Mouse (Mus musculus): ENCODE data around the gene Hdgfl2. TPM values are rescaled to one million over a fixed set of nuclear protein-coding genes. Genes with fewer than 3 reads are reported as not detected.

Hdgfl2 gene
- polyA plus RNA-seq, 2 experiments: 26.0 to 29.5 TPM

GRCm38 (mm10) chr17:56079921-56080320 is 487 bp downstream of the Hdgfl2 start:
- Histone ChIP-seq H3K27ac (peak overlapping the region; percentile 48), H3K4me1 (replicated peaks; ENCODE audit: control insufficient read depth in 2 of 2, insufficient read depth in 2 of 2, low read length in 1 of 2) (peaks cover 18 to 19% of the 10 kb centered on the region in 2 experiments), H3K9ac (replicated peaks) (peak overlapping the region; percentile 81), H3K4me3 (ENCODE audit: insufficient read depth in 1 of 2, low read depth in 2 of 2, low read length in 2 of 2) (peak overlapping the region; percentile 82 to 85), H3K27me3 (ENCODE audit: control insufficient read depth, insufficient read depth, low read length) (no peaks in the 10 kb centered on the region), H3K36me3 (replicated peaks; ENCODE audit: control insufficient read depth, insufficient read depth, low read depth) (peaks cover 9% of the 10 kb centered on the region), H3K4me2 (ENCODE audit: low read depth) (peak overlapping the region; percentile 84), H3K9me3 (ENCODE audit: control insufficient read depth, low read length) (no peaks in the 10 kb centered on the region)
- no peak for ATAC-seq (ENCODE audit: insufficient read depth)
- WGBS (ENCODE audit: insufficient replicate concordance): under 1% methylated on average over 11 of the region's 11 CpGs
- no peak for TF ChIP-seq EP300 (IDR thresholded peaks at IDR 0.05; ENCODE audit: low read depth)
- TF ChIP-seq CTCF (IDR thresholded peaks at IDR 0.05; ENCODE audit: low read depth): no peak
- DNase-seq (ENCODE audit: low read depth in 3 of 3, low spot score in 3 of 3): no peak

GRCm38 (mm10) chr17:56080781-56081585 is 1.5 kb downstream of the Hdgfl2 start:
- DNase-seq (ENCODE audit: low read depth in 3 of 3, low spot score in 3 of 3) (no peak), ATAC-seq (ENCODE audit: insufficient read depth) (no peak)
- no peaks in the 10 kb centered on the region for H3K9me3 ChIP-seq (ENCODE audit: control insufficient read depth, low read length)
- H3K27me3 ChIP-seq (ENCODE audit: control insufficient read depth, insufficient read depth, low read length): no peaks in the 10 kb centered on the region
- TF ChIP-seq CTCF (IDR thresholded peaks at IDR 0.05; ENCODE audit: low read depth) (no peak), EP300 (IDR thresholded peaks at IDR 0.05; ENCODE audit: low read depth) (no peak)
- peak overlapping the region; percentile 81 for H3K9ac ChIP-seq (replicated peaks)
- H3K4me3 ChIP-seq (ENCODE audit: insufficient read depth in 1 of 2, low read depth in 2 of 2, low read length in 2 of 2): peak overlapping the region; percentile 82 to 85
- peaks cover 12% of the 10 kb centered on the region in 2 experiments for H3K4me1 ChIP-seq (replicated peaks; ENCODE audit: control insufficient read depth in 2 of 2, insufficient read depth in 2 of 2, low read length in 1 of 2)
- H3K27ac ChIP-seq: no peak overlapping the region
- WGBS (ENCODE audit: insufficient replicate concordance): 24% methylated on average over 8 of the region's 8 CpGs
- peak overlapping the region; percentile 84 for H3K4me2 ChIP-seq (ENCODE audit: low read depth)
- peaks cover 14% of the 10 kb centered on the region for H3K36me3 ChIP-seq (replicated peaks; ENCODE audit: control insufficient read depth, insufficient read depth, low read depth)

- no peaks in the 10 kb centered on the region for H3K27me3 ChIP-seq (ENCODE audit: control insufficient read depth, insufficient read depth, low read length)
- ATAC-seq (ENCODE audit: insufficient read depth) (no peak), DNase-seq (ENCODE audit: low read depth in 3 of 3, low spot score in 3 of 3) (no peak)
- peaks cover 11% of the 10 kb centered on the region for H3K36me3 ChIP-seq (replicated peaks; ENCODE audit: control insufficient read depth, insufficient read depth, low read depth)
- H3K9me3 ChIP-seq (ENCODE audit: control insufficient read depth, low read length): no peaks in the 10 kb centered on the region
- WGBS (ENCODE audit: insufficient replicate concordance): 57% methylated on average over 1 of the region's 1 CpGs
- no peaks in the 10 kb centered on the region for H3K4me1 ChIP-seq (replicated peaks; ENCODE audit: control insufficient read depth in 2 of 2, insufficient read depth in 2 of 2, low read length in 1 of 2)
- no peak for TF ChIP-seq EP300 (IDR thresholded peaks at IDR 0.05; ENCODE audit: low read depth)
- no peak for TF ChIP-seq CTCF (IDR thresholded peaks at IDR 0.05; ENCODE audit: low read depth)
- no peak overlapping the region for H3K4me3 ChIP-seq (ENCODE audit: insufficient read depth in 1 of 2, low read depth in 2 of 2, low read length in 2 of 2)
- H3K27ac ChIP-seq: no peak overlapping the region
- no peak overlapping the region for H3K4me2 ChIP-seq (ENCODE audit: low read depth)
- H3K9ac ChIP-seq (replicated peaks): no peak overlapping the region
Observed at GRCm38 (mm10) chr17:56092312-56092711, 12.9 kb downstream of the Hdgfl2 start.

- no peaks in the 10 kb centered on the region for H3K27me3 ChIP-seq (ENCODE audit: control insufficient read depth, insufficient read depth, low read length)
- no peak for ATAC-seq (ENCODE audit: insufficient read depth)
- 84% methylated on average over 1 of the region's 1 CpGs for WGBS (ENCODE audit: insufficient replicate concordance)
- H3K4me1 ChIP-seq (replicated peaks; ENCODE audit: control insufficient read depth in 2 of 2, insufficient read depth in 2 of 2, low read length in 1 of 2): no peaks in the 10 kb centered on the region
- H3K27ac ChIP-seq: no peak overlapping the region
- H3K36me3 ChIP-seq (replicated peaks; ENCODE audit: control insufficient read depth, insufficient read depth, low read depth): peaks cover 14% of the 10 kb centered on the region
- no peak overlapping the region for H3K4me2 ChIP-seq (ENCODE audit: low read depth)
- no peak overlapping the region for H3K9ac ChIP-seq (replicated peaks)
- TF ChIP-seq EP300 (IDR thresholded peaks at IDR 0.05; ENCODE audit: low read depth): no peak
- TF ChIP-seq CTCF (IDR thresholded peaks at IDR 0.05; ENCODE audit: low read depth): no peak
- H3K4me3 ChIP-seq (ENCODE audit: insufficient read depth in 1 of 2, low read depth in 2 of 2, low read length in 2 of 2): no peak overlapping the region
- H3K9me3 ChIP-seq (ENCODE audit: control insufficient read depth, low read length): no peaks in the 10 kb centered on the region
- DNase-seq (ENCODE audit: low read depth in 3 of 3, low spot score in 3 of 3): no peak
Observed at GRCm38 (mm10) chr17:56092794-56093193, 13.4 kb downstream of the Hdgfl2 start.

GRCm38 (mm10) chr17:56096883-56097282 is 17.4 kb downstream of the Hdgfl2 start:
- Histone ChIP-seq H3K9me3 (ENCODE audit: control insufficient read depth, low read length) (no peaks in the 10 kb centered on the region), H3K4me1 (replicated peaks; ENCODE audit: control insufficient read depth in 2 of 2, insufficient read depth in 2 of 2, low read length in 1 of 2) (no peaks in the 10 kb centered on the region), H3K36me3 (replicated peaks; ENCODE audit: control insufficient read depth, insufficient read depth, low read depth) (peaks cover 21% of the 10 kb centered on the region), H3K4me2 (ENCODE audit: low read depth) (no peak overlapping the region), H3K4me3 (ENCODE audit: insufficient read depth in 1 of 2, low read depth in 2 of 2, low read length in 2 of 2) (no peak overlapping the region), H3K9ac (replicated peaks) (no peak overlapping the region), H3K27ac (no peak overlapping the region), H3K27me3 (ENCODE audit: control insufficient read depth, insufficient read depth, low read length) (no peaks in the 10 kb centered on the region)
- ATAC-seq (ENCODE audit: insufficient read depth): no peak
- no peak for DNase-seq (ENCODE audit: low read depth in 3 of 3, low spot score in 3 of 3)
- TF ChIP-seq EP300 (IDR thresholded peaks at IDR 0.05; ENCODE audit: low read depth) (no peak), CTCF (IDR thresholded peaks at IDR 0.05; ENCODE audit: low read depth) (no peak)
- 78% methylated on average over 12 of the region's 12 CpGs for WGBS (ENCODE audit: insufficient replicate concordance)

All from liver, embryonic 14.5 days (tissue).